ENCODE assay signal across 26 mouse cellular contexts in the genomic region with DNA sequence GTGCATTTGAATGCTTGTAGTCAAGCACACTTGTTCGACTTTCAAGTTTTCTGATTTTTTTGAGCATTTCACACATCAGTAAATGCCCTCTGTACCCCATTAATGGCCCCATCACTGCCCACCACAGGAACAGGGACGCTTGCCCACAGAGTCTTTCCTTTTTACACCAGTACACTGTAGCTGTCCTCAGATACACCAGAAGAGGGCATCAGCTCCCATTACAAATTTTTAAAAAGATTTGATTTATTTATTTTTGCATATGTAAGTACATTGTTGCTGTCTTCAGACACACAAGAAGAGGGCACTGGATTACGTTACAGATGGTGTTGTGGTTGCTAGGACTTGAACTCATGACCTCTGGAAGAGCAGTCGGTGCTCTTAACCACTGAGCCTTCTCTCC. TPM values are rescaled to one million over a fixed set of nuclear protein-coding genes. Genes with fewer than 3 reads are reported as not detected.
DNase-seq lines count a peak whose midpoint lies in the region; ATAC-seq and TF ChIP-seq lines count a peak whose summit lies in the region.
"Had no signal": no experiment of that assay in that cellular context is flagged by ENCODE, and none has a peak within 500 bp of the region (broad histone marks: within the 10 kb centered on the region; RNA-seq: fewer than 3 reads in every experiment).

No protein-coding gene starts in this region.

- 72% methylated on average over 4 of the region's 4 CpGs for whole genome bisulfite sequencing in heart, adult 2 months
- WGBS in heart, embryonic 15.5 days = 53% methylated on average over 4 of the region's 4 CpGs
- 49% methylated on average over 4 of the region's 4 CpGs for WGBS in kidney, postnatal 0 days
- WGBS in thymus, adult 2 months = 85% methylated on average over 4 of the region's 4 CpGs

- no peak for TF ChIP-seq EP300 in heart, adult 2 months (IDR thresholded peaks at IDR 0.05; ENCODE audit: insufficient read depth, low read depth, low read length)

- TF ChIP-seq POLR2A in heart, adult 2 months (IDR thresholded peaks at IDR 0.05; ENCODE audit: insufficient read depth, low read depth, low read length) = no peak
- no peak for TF ChIP-seq POLR2A in thymus, adult 2 months (IDR thresholded peaks at IDR 0.05; ENCODE audit: control insufficient read depth, extremely low read depth, insufficient read depth, low read length, poor library complexity)

- peak overlapping the region; percentile 14 for H3K4me2 ChIP-seq in heart, embryonic 15.5 days
- no peak overlapping the region for H3K4me2 ChIP-seq in kidney, postnatal 0 days (ENCODE audit: low read length)
- H3K4me2 ChIP-seq: hindbrain, embryonic 15.5 days; limb, embryonic 13.5 days; liver, embryonic 12.5 days; neural tube, embryonic 12.5 days had no signal

- no peaks in the 10 kb centered on the region for H3K36me3 ChIP-seq in heart, adult 2 months (ENCODE audit: control insufficient read depth, insufficient read depth, low read length)
- H3K36me3 ChIP-seq in heart, embryonic 15.5 days = no peaks in the 10 kb centered on the region
- no peaks in the 10 kb centered on the region for H3K36me3 ChIP-seq in kidney, postnatal 0 days (ENCODE audit: insufficient read depth, low read length)
- no peaks in the 10 kb centered on the region for H3K36me3 ChIP-seq in thymus, adult 2 months (ENCODE audit: control insufficient read depth, insufficient read depth, low read length)
- H3K36me3 ChIP-seq: hindbrain, embryonic 15.5 days; limb, embryonic 13.5 days; liver, embryonic 12.5 days; midbrain, embryonic 10.5 days; neural tube, embryonic 12.5 days had no signal

- intact Hi-C loops in heart, adult 2 months (cut with DNase I) = no loop called here

- no peaks in the 10 kb centered on the region for H3K4me1 ChIP-seq in heart, adult 2 months (ENCODE audit: control insufficient read depth, insufficient read depth, low read length)
- H3K4me1 ChIP-seq in heart, embryonic 15.5 days (replicated peaks) = peaks cover 20% of the 10 kb centered on the region
- H3K4me1 ChIP-seq in kidney, postnatal 0 days (replicated peaks; ENCODE audit: insufficient read depth, low read length) = no peaks in the 10 kb centered on the region
- H3K4me1 ChIP-seq in thymus, adult 2 months (replicated peaks; ENCODE audit: control insufficient read depth, insufficient read depth, low read length) = peaks cover 10% of the 10 kb centered on the region
- H3K4me1 ChIP-seq: hindbrain, embryonic 15.5 days had no signal

- H3K9ac ChIP-seq in heart, adult 2 months (ENCODE audit: low read depth, low read length) = no peak overlapping the region
- H3K9ac ChIP-seq in heart, embryonic 15.5 days = no peak overlapping the region
- no peak overlapping the region for H3K9ac ChIP-seq in kidney, postnatal 0 days (ENCODE audit: low read depth, low read length)
- H3K9ac ChIP-seq: hindbrain, embryonic 15.5 days; liver, embryonic 12.5 days; neural tube, embryonic 12.5 days had no signal

- no peak for DNase-seq in heart, adult 2 months
- no peak for DNase-seq in heart, adult 9 months (ENCODE audit: low spot score in 2 of 2)
- DNase-seq in heart, adult 8-10 months (ENCODE audit: low spot score) = no peak
- no peak for DNase-seq in kidney, postnatal 0 days (ENCODE audit: low spot score)
- no peak for DNase-seq in kidney, adult 8-10 months
- peak; percentile 49 for DNase-seq in NIH3T3 (ENCODE audit: low read depth)
- no peak for DNase-seq in thymus, adult 2 months
- DNase-seq: cerebellum, adult 9-10 months; kidney, postnatal 10 days; lung, adult 18-20 months; lung, postnatal 10 days; right cerebral cortex, postnatal 14 days had no signal

- no peak overlapping the region for H3K27ac ChIP-seq in heart, adult 2 months
- peak overlapping the region; percentile 58 for H3K27ac ChIP-seq in heart, embryonic 15.5 days
- H3K27ac ChIP-seq in kidney, postnatal 0 days = no peak overlapping the region
- no peak overlapping the region for H3K27ac ChIP-seq in thymus, adult 2 months (ENCODE audit: control insufficient read depth, insufficient read depth, low read length)
- H3K27ac ChIP-seq: hindbrain, embryonic 15.5 days; limb, embryonic 13.5 days; liver, embryonic 12.5 days; midbrain, embryonic 10.5 days; neural tube, embryonic 12.5 days had no signal

- peak; percentile 40 for TF ChIP-seq CTCF in heart, adult 2 months (IDR thresholded peaks at IDR 0.05)
- TF ChIP-seq CTCF in kidney, postnatal 0 days (IDR thresholded peaks at IDR 0.05; ENCODE audit: low read depth) = peak; percentile 45; the same call in 1 of the 2 replicates
- TF ChIP-seq CTCF in thymus, adult 2 months (IDR thresholded peaks at IDR 0.05; ENCODE audit: borderline replicate concordance, control insufficient read depth, extremely low read depth, insufficient read depth, low read length, poor library complexity) = no peak

- H3K9me3 ChIP-seq in heart, embryonic 15.5 days (replicated peaks) = no peaks in the 10 kb centered on the region
- H3K9me3 ChIP-seq in kidney, postnatal 0 days (replicated peaks; ENCODE audit: low read length) = no peaks in the 10 kb centered on the region
- H3K9me3 ChIP-seq: hindbrain, embryonic 15.5 days; limb, embryonic 13.5 days; liver, embryonic 12.5 days; midbrain, embryonic 10.5 days; neural tube, embryonic 12.5 days had no signal

- H3K4me3 ChIP-seq in heart, adult 2 months = no peak overlapping the region
- no peak overlapping the region for H3K4me3 ChIP-seq in heart, embryonic 15.5 days
- H3K4me3 ChIP-seq in kidney, postnatal 0 days (replicated peaks; ENCODE audit: low read depth, low read length) = no peak overlapping the region
- H3K4me3 ChIP-seq in thymus, adult 2 months (ENCODE audit: control insufficient read depth, insufficient read depth, low read length) = no peak overlapping the region
- H3K4me3 ChIP-seq: hindbrain, embryonic 15.5 days; limb, embryonic 13.5 days; liver, embryonic 12.5 days; midbrain, embryonic 10.5 days; neural tube, embryonic 12.5 days had no signal

- ATAC-seq in heart, embryonic 15.5 days (replicated peaks; ENCODE audit: insufficient number of reproducible peaks, insufficient read depth, low FRiP score, low read depth) = no peak
- no peak for ATAC-seq in kidney, postnatal 0 days (replicated peaks; ENCODE audit: low FRiP score, low read depth)
- ATAC-seq: CD4-positive, CD25-positive, alpha-beta regulatory T cell, adult 4 months; forebrain, embryonic 14.5 days; intestine, embryonic 16.5 days; liver, embryonic 12.5 days had no signal

- H3K79me2 ChIP-seq in heart, adult 2 months (replicated peaks; ENCODE audit: control insufficient read depth, insufficient read depth, low read length) = no peaks in the 10 kb centered on the region

- H3K27me3 ChIP-seq in heart, adult 2 months (ENCODE audit: control insufficient read depth, insufficient read depth, low read length) = no peaks in the 10 kb centered on the region; the same call in 1 of the 2 replicates
- H3K27me3 ChIP-seq in heart, embryonic 15.5 days = no peaks in the 10 kb centered on the region; the same call in 1 of the 2 replicates
- no peaks in the 10 kb centered on the region for H3K27me3 ChIP-seq in kidney, postnatal 0 days (ENCODE audit: insufficient read depth, low read length)
- no peaks in the 10 kb centered on the region for H3K27me3 ChIP-seq in thymus, adult 2 months (ENCODE audit: control insufficient read depth, insufficient read depth, low read length)
- H3K27me3 ChIP-seq: hindbrain, embryonic 15.5 days had no signal

RNA-seq across cellular contexts. Expression of gene Dnaaf1, which starts 13.3 kb away (rescaled TPM):
- not detected for total RNA-seq in heart, adult 2 months (2021)
- polyA plus RNA-seq in heart, adult 2 months (2012; rRNA removed) = 0.12 and 0.39 TPM in 2 replicates
- polyA plus RNA-seq in heart, embryonic 15.5 days (2015; fragmentation: Nextera tagmentation; extraction: Ambion mirVana) = 0.16 and 0.27 TPM in 2 replicates
- not detected for total RNA-seq in heart, adult 8-10 months (2022)
- 0.22 and 0.24 TPM in 2 replicates for polyA plus RNA-seq in kidney, postnatal 0 days (2015; fragmentation: Nextera tagmentation; extraction: Ambion mirVana)
- polyA plus RNA-seq in thymus, adult 2 months (2012; rRNA removed) = 0.90 and 1.1 TPM in 2 replicates
- total RNA-seq: gastrocnemius, adult 8-10 months; granulocyte monocyte progenitor cell, adult 5-6 weeks had no signal
- polyA plus RNA-seq: CD4-positive, CD25-positive, alpha-beta regulatory T cell, adult 4 months had no signal

RNA-seq across cellular contexts. Expression of gene Hsdl1, which starts 13.3 kb away (rescaled TPM):
- 10 to 100 TPM; 17.6 to 20.4 TPM for total RNA-seq in heart, adult 2 months (2021)
- 11.9 and 15.6 TPM in 2 replicates for polyA plus RNA-seq in heart, adult 2 months (2012; rRNA removed)
- polyA plus RNA-seq in heart, embryonic 15.5 days (2015; fragmentation: Nextera tagmentation; extraction: Ambion mirVana) = 25.4 and 39.8 TPM in 2 replicates
- 10 to 100 TPM; 18.4 to 22.3 (median 19.8) TPM for total RNA-seq in heart, adult 8-10 months (2022)
- polyA plus RNA-seq in kidney, postnatal 0 days (2015; fragmentation: Nextera tagmentation; extraction: Ambion mirVana) = 27.1 and 29.4 TPM in 2 replicates
- polyA plus RNA-seq in thymus, adult 2 months (2012; rRNA removed) = 149 and 176 TPM in 2 replicates

RNA-seq across cellular contexts. Expression of gene Taf1c, which starts 16.7 kb away (rescaled TPM):
- 1 to 10 TPM; 3.6 to 3.7 TPM for total RNA-seq in heart, adult 2 months (2021)
- 6.5 and 8.7 TPM in 2 replicates for polyA plus RNA-seq in heart, adult 2 months (2012; rRNA removed)
- 4.1 and 8.8 TPM in 2 replicates for polyA plus RNA-seq in heart, embryonic 15.5 days (2015; fragmentation: Nextera tagmentation; extraction: Ambion mirVana)
- 1 to 10 TPM; 3.4 to 4.4 (median 4.0) TPM for total RNA-seq in heart, adult 8-10 months (2022)
- polyA plus RNA-seq in kidney, postnatal 0 days (2015; fragmentation: Nextera tagmentation; extraction: Ambion mirVana) = 8.3 and 8.7 TPM in 2 replicates
- polyA plus RNA-seq in thymus, adult 2 months (2012; rRNA removed) = 109 and 112 TPM in 2 replicates

RNA-seq across cellular contexts. Expression of gene Adad2, which starts 24.2 kb away (rescaled TPM):
- not detected for total RNA-seq in heart, adult 2 months (2021)
- polyA plus RNA-seq in heart, adult 2 months (2012; rRNA removed) = not detected in 2 replicates
- not detected in 2 replicates for polyA plus RNA-seq in heart, embryonic 15.5 days (2015; fragmentation: Nextera tagmentation; extraction: Ambion mirVana)
- not detected for total RNA-seq in heart, adult 8-10 months (2022)
- polyA plus RNA-seq in kidney, postnatal 0 days (2015; fragmentation: Nextera tagmentation; extraction: Ambion mirVana) = not detected in 2 replicates
- polyA plus RNA-seq in thymus, adult 2 months (2012; rRNA removed) = 0.22 and 0.34 TPM in 2 replicates
- total RNA-seq: adrenal gland, postnatal 36 days; gastrocnemius, adult 8-10 months; granulocyte monocyte progenitor cell, adult 5-6 weeks had no signal
- polyA plus RNA-seq: CD4-positive, CD25-positive, alpha-beta regulatory T cell, adult 4 months; frontal cortex, adult 2 months; liver, embryonic 12.5 days; urinary bladder, adult 2 months had no signal

RNA-seq across cellular contexts. Expression of gene Mbtps1, which starts 29.8 kb away (rescaled TPM):
- 10 to 100 TPM; 32.6 to 35.4 TPM for total RNA-seq in heart, adult 2 months (2021)
- polyA plus RNA-seq in heart, adult 2 months (2012; rRNA removed) = 36.6 and 51.2 TPM in 2 replicates
- 57.2 and 75.0 TPM in 2 replicates for polyA plus RNA-seq in heart, embryonic 15.5 days (2015; fragmentation: Nextera tagmentation; extraction: Ambion mirVana)
- total RNA-seq in heart, adult 8-10 months (2022) = 10 to 100 TPM; 31.1 to 34.9 (median 33.1) TPM
- 78.4 and 86.9 TPM in 2 replicates for polyA plus RNA-seq in kidney, postnatal 0 days (2015; fragmentation: Nextera tagmentation; extraction: Ambion mirVana)
- polyA plus RNA-seq in thymus, adult 2 months (2012; rRNA removed) = 166 and 177 TPM in 2 replicates

Comparison
In these comparisons a context has a peak if more than half of its experiments do, and no peak if none do; other contexts are left out.
1. RNA of gene Taf1c, which starts 16.7 kb away (polyA plus RNA-seq): 109 to 112 TPM in thymus, adult 2 months; 6.5 to 8.7 TPM in heart, adult 2 months, 8.3 to 8.7 TPM in kidney, postnatal 0 days and 4.1 to 8.8 TPM in heart, embryonic 15.5 days; every median in the first group is over 10 times any median in the second.